Mouse (Mus musculus): ENCODE measurements at regions not wholly inside any gene's neighbourhood (a gene's known extent, or its start where the extent isn't known, plus 50 kb on each side); places are given as distances from the start of the nearest gene placed in this dataset.
"Not testable (repeated sequence)": the region's sequence is repeated elsewhere in the genome, so short reads cannot be mapped to it uniquely, and the experiment has no call there.

DNA sequence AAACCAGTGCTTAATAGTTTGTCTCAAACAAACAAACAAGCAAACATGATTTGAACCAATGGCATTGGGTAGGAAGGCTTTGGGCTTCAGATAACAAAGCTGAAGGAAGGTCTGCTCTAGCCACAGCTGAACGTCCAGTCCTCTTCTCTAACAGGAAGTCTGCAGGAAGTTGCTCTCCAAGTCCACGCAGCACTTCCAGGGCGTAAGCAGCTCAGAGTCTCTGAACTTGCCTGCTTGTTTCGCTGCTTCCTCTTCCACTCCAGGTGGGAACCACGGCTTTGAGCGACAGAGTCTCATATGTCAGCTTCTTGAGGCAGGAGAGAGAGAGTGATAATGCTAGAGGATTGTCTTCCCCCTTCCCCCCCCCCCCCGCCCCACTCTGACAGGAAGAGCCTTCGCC is 123.6 kb downstream of the Tnfrsf21 start:
- no peak for DNase-seq (ENCODE audit: low spot score in 2 of 2)

DNA sequence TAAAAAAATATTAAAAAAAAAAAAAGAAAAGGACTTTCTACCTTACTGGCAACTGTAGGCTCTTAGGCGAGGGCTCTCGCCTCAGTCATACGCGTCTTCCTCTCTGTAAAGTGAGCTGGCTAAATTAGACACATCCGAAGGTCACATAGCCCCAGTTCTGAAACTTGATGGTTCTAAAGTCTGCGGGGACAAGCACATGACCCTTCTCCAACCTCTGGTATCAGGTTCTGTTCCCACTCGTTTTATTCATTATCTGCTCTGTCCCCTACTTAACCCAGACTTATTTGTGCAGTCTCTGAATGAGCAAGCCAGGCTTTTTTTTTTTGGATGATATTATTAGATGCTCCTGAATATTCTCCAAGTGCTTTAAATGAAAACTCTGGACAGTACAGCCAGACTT is 125.4 kb downstream of the Tnfrsf21 start:
- DNase-seq (ENCODE audit: low spot score in 2 of 2): no peak

DNA sequence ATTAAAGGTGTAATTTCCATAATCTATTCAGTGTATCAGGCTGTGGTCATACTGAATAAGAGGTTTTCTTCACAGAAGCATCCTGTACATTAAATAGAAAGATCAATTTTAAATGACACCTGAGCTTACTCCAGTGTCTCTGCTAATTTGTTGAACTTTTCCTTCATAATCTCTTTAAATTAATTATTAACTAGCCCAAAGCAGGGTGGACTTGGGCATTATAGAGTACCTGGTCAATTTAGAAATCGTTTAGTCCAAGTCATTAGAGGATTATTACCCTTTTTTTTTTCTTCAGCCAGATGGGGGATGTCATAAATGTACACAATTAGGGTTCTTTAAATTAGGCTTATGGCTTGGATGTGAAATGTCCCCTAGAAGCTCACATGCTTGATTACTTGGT is 124.4 kb upstream of the Adgrf1 start:
- no peak for DNase-seq (ENCODE audit: low spot score in 2 of 2)

DNA sequence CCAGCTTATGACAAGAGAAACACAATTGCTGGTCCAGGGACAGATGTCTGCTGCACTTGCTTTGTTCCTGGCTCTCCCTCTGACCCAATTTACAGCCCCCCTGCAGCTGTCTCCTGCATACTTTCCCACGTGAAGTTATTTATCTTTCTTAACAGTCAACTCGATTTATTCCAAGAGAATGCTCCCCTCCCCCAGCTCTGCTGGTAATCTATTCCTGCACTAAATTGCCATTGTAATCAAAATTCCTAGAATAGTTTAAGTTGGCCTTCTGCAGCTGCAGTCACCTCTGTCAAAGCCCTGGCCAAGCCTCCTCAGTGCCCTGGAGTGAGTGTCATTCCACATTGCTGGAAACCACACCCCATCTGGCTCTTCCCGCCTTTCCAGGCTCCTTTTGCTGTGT is 122.2 kb upstream of the Adgrf1 start:
- no peak for DNase-seq (ENCODE audit: low spot score in 2 of 2)

DNA sequence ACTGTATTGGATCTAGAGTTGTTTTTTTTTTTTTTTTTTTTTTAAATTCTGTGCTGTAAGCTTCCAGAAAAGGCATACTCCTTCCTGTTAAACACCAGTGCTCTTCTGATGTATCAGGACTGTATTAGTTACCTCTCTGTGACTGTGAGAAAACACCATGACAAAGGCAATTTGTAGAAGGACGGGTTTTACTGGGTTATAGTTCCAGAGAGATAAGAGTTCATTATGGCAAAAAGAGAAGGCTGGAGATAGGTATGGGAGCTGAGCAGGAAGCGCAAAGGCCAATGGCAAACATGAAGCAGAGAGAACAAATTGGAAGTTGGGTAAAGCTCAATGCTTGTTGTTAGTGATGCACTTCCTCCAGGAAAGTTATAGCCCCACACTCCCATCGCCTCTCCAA is 117.5 kb upstream of the Adgrf1 start:
- no peak for DNase-seq (ENCODE audit: low spot score in 2 of 2)

DNA sequence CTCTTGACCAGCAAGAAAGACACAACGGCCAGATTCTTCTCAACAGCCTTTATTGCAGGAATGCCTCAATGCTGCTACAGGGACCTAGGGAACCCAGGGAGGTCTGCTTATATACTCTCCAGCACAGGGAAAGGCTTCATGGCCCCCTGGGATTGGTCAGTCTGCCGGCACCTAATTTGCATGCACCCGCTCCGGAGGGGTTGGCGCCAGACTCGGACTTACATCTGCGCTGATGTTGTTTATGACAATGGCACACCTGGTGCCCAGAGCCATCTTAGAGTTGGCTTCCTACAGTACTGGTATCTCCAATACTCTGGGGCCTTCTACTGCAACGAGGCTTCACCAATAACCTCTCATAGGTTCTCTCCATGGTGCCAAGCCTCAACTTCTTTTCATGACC is 114.9 kb upstream of the Adgrf1 start:
- not testable (repeated sequence) for DNase-seq (ENCODE audit: low spot score in 2 of 2)

- no peak for DNase-seq (ENCODE audit: low spot score in 2 of 2)
Observed at GRCm38 (mm10) chr17:43156116-43156515, 114.0 kb upstream of the Adgrf1 start.

- DNase-seq (ENCODE audit: low spot score in 2 of 2): peak; percentile 51 to 66
Observed at GRCm38 (mm10) chr17:43157781-43158501, 112.2 kb upstream of the Adgrf1 start.

GRCm38 (mm10) chr17:43158741-43159140 is 111.4 kb upstream of the Adgrf1 start:
- DNase-seq (ENCODE audit: low spot score in 2 of 2): no peak

DNA sequence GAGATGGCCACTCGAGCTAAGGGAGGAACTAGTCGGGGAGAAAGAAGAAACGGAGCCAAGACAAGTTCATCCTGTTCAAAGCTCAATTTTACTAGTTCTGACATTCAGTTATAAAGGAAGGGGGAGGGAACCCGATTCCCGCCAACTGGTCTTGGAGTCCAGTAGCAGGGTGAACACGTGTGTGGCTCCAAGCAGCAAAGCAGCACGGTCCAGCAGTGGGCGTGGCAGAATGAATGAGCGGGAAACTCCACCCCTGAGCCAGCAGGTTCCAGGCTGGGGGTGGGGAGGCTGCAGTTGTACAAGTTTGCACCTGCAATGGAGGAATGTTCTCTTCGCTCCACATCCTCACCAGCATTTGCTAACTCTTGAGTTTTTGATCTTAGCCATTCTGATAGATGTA is 108.8 kb upstream of the Adgrf1 start:
- DNase-seq (ENCODE audit: low spot score in 2 of 2): not testable (repeated sequence)

GRCm38 (mm10) chr17:43163126-43163525 is 107.0 kb upstream of the Adgrf1 start:
- DNase-seq (ENCODE audit: low spot score in 2 of 2): no peak

- no peak for DNase-seq (ENCODE audit: low spot score in 2 of 2)
Observed at GRCm38 (mm10) chr17:43166091-43166490, 104.0 kb upstream of the Adgrf1 start.

DNA sequence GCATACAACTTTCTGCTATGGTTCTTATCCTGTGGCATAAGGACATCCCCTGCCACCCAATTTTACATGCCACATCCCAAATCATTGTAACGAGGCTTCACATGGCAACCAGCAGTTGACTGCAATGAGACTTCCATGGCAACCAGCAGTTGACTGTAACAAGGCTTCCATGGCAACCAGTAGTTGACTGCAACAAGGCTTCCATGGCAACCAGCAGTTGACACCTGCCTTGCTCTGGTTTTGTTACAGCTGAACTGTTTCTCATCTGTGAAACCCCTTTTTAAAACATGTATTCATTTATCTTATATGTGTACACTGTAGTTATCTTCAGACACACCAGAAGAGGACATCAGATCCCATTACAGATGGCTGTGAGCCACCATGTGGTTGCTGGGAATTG is 100.7 kb upstream of the Adgrf1 start:
- no peak for DNase-seq (ENCODE audit: low spot score in 2 of 2)

- no peak for DNase-seq (ENCODE audit: low spot score in 2 of 2)
Observed at GRCm38 (mm10) chr17:43172657-43173165, 97.4 kb upstream of the Adgrf1 start.

DNA sequence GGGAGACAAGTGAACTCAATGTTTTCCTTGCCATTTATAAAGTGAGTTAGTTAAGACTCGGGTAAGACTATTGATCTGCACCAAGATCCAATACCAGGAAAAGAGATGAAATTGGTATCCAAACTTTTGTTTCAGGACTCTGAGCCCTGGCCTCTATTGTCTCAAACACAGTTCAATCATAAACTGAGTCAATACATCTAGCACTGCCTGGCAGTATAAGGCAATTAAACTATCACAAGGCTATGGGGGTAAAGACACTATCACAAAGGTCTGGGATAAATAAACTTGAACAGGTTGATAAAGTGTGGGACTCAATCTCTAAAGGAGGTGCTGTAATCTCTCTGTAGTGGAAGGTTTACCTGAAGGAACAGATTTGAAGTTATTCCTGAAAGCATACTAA is 95.3 kb upstream of the Adgrf1 start:
- no peak for DNase-seq (ENCODE audit: low spot score in 2 of 2)

DNA sequence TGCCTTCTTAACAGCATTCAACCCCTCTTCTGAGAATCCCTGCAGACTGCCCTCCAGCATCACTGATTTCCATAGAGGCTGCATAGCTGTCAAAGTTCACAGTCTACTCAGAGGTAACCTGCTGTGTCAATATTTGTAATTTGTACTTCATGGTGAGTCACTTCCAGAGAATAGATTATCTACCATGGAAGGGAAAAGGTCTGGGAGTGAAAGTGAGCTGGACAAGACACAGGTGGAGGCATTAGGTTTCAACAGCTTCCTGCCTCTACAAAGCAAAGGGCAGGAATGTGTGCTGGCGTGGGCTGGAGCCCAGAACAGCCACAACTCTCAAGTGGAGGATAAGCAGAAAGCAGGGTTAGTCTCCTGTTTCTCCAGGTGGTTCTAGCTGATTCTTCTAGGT is 92.9 kb upstream of the Adgrf1 start:
- DNase-seq (ENCODE audit: low spot score in 2 of 2): no peak

- DNase-seq (ENCODE audit: low spot score in 2 of 2): no peak
Observed at GRCm38 (mm10) chr17:43190016-43190415, 80.1 kb upstream of the Adgrf1 start.

DNA sequence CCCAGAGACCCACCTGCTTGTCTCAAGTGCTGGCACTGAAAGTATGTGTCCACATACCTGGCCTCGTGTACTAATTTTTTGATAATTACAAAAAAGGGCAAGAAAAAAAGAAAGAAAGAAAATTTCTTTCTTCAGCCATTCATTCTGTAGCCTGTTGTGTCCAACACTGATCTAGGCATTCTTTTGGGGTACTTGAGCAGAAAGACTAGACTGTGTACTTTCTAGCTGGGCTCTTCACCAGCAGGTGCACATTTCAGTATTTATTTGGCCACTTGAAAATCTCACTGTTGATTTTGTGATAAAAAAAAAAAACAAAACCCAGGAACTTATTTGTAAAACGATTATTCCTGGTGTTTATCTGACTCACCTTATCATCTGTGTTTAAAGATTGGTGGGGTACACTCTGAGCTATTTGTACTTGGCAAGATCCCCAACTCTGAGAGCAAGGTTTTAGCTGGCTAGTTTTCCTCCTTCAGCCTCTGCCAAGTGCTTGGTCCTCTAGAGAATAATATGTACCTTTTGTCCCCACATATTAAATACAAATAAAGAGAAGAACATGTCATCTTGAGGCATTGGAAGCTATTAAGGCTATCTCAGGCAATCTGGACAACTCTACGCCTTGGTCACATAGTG is 79.2 kb upstream of the Adgrf1 start:
- no peak for DNase-seq (ENCODE audit: low spot score in 2 of 2)

- no peak for DNase-seq (ENCODE audit: low spot score in 2 of 2)
Observed at GRCm38 (mm10) chr17:43197232-43197631, 72.9 kb upstream of the Adgrf1 start.

- DNase-seq (ENCODE audit: low spot score in 2 of 2): no peak
Observed at GRCm38 (mm10) chr17:43200832-43201231, 69.3 kb upstream of the Adgrf1 start.

- DNase-seq (ENCODE audit: low spot score in 2 of 2): no peak
Observed at GRCm38 (mm10) chr17:43206701-43207470, 63.2 kb upstream of the Adgrf1 start.

DNA sequence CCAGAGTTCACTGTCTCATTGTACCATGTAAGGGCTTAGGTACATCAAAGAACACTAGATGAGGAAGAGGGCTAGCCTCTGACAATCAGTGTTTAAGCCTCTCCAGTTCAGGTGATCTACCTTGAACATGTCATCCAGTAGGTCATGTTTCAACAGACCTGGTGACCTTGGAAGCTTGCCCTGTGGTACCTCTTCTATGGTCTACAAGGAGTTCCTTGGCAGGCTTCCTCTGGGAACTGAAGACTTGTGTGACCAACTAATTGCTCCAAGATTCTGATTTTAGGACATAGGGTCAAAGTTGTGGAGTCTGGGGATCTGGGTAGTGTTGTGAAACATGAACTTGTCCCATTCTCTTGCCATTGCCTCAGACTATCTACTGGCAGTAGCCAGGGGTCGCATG is 60.4 kb upstream of the Adgrf1 start:
- no peak for DNase-seq (ENCODE audit: low spot score in 2 of 2)

All from layer of hippocampus, postnatal 14 days (tissue).